Mouse (Mus musculus): ENCODE results near the gene Pomc. TPM values are rescaled to one million over a fixed set of nuclear protein-coding genes. Genes with fewer than 3 reads are reported as not detected.
"Not testable (repeated sequence)": the region's sequence is repeated elsewhere in the genome, so short reads cannot be mapped to it uniquely, and the experiment has no call there.

Gene Pomc
- polyA plus RNA-seq, 1 experiment from 2014 or later: 0.40 TPM

- ATAC-seq (no peak), DNase-seq (no peak)
- 73% methylated on average over 3 of the region's 3 CpGs for WGBS (ENCODE audit: insufficient replicate concordance)
- no peaks in the 10 kb centered on the region for H3K4me1 ChIP-seq (ENCODE audit: insufficient read depth)
- H3K9me3 ChIP-seq (ENCODE audit: low read length): no peaks in the 10 kb centered on the region
- no peak overlapping the region for H3K27ac ChIP-seq (ENCODE audit: low read depth)
- no peak overlapping the region for H3K4me3 ChIP-seq (ENCODE audit: low read depth, low read length)
- no peaks in the 10 kb centered on the region for H3K27me3 ChIP-seq (ENCODE audit: insufficient read depth, low read length)
- TF ChIP-seq CTCF (IDR thresholded peaks at IDR 0.05; ENCODE audit: low read depth): peak; percentile 21
- TF ChIP-seq EP300 (IDR thresholded peaks at IDR 0.05; ENCODE audit: low read depth): no peak
- no peak overlapping the region for H3K4me2 ChIP-seq (ENCODE audit: low read depth, low read length)
- no peaks in the 10 kb centered on the region for H3K36me3 ChIP-seq (replicated peaks; ENCODE audit: insufficient read depth, low read length)
- no peak overlapping the region for H3K9ac ChIP-seq (replicated peaks)
These were observed 25.9 kb upstream of the Pomc start for GRCm38 (mm10) chr12:3928841-3929240.

- not testable (repeated sequence) for H3K4me1 ChIP-seq (ENCODE audit: insufficient read depth); H3K9me3 ChIP-seq (ENCODE audit: low read length)
- 90% methylated on average over 28 of the region's 47 CpGs for whole genome bisulfite sequencing (ENCODE audit: insufficient replicate concordance)
These were observed 24.5 kb upstream of the Pomc start for GRCm38 (mm10) chr12:3930090-3930865.

GRCm38 (mm10) chr12:3942026-3942425, 12.7 kb upstream of the Pomc start:
- no peak overlapping the region for H3K4me2 ChIP-seq (ENCODE audit: low read depth, low read length)
- no peaks in the 10 kb centered on the region for H3K27me3 ChIP-seq (ENCODE audit: insufficient read depth, low read length)
- WGBS (ENCODE audit: insufficient replicate concordance): 56% methylated on average over 11 of the region's 11 CpGs
- no peak overlapping the region for H3K9ac ChIP-seq (replicated peaks)
- H3K27ac ChIP-seq (ENCODE audit: low read depth): no peak overlapping the region
- no peaks in the 10 kb centered on the region for H3K36me3 ChIP-seq (replicated peaks; ENCODE audit: insufficient read depth, low read length)
- no peak overlapping the region for H3K4me3 ChIP-seq (ENCODE audit: low read depth, low read length)
- TF ChIP-seq CTCF (IDR thresholded peaks at IDR 0.05; ENCODE audit: low read depth) (no peak), EP300 (IDR thresholded peaks at IDR 0.05; ENCODE audit: low read depth) (no peak)
- H3K4me1 ChIP-seq (ENCODE audit: insufficient read depth): no peaks in the 10 kb centered on the region
- H3K9me3 ChIP-seq (ENCODE audit: low read length): no peaks in the 10 kb centered on the region
- ATAC-seq (no peak), DNase-seq (no peak)

More at GRCm38 (mm10) chr12:3930090-3930865, 24.5 kb upstream of the Pomc start:
- not testable (repeated sequence) for H3K9ac ChIP-seq (replicated peaks); H3K27me3 ChIP-seq (ENCODE audit: insufficient read depth, low read length); H3K36me3 ChIP-seq (replicated peaks; ENCODE audit: insufficient read depth, low read length); H3K4me3 ChIP-seq (ENCODE audit: low read depth, low read length); H3K27ac ChIP-seq (ENCODE audit: low read depth); ATAC-seq; DNase-seq; H3K4me2 ChIP-seq (ENCODE audit: low read depth, low read length)

GRCm38 (mm10) chr12:3944454-3945073, 10.2 kb upstream of the Pomc start:
- H3K4me1 ChIP-seq (ENCODE audit: insufficient read depth): no peaks in the 10 kb centered on the region
- 57% methylated on average over 4 of the region's 4 CpGs for WGBS (ENCODE audit: insufficient replicate concordance)
- no peaks in the 10 kb centered on the region for H3K36me3 ChIP-seq (replicated peaks; ENCODE audit: insufficient read depth, low read length)
- ATAC-seq: no peak
- H3K27ac ChIP-seq (ENCODE audit: low read depth): no peak overlapping the region
- DNase-seq: no peak
- H3K9me3 ChIP-seq (ENCODE audit: low read length): no peaks in the 10 kb centered on the region
- no peak overlapping the region for H3K4me2 ChIP-seq (ENCODE audit: low read depth, low read length)
- H3K27me3 ChIP-seq (ENCODE audit: insufficient read depth, low read length): no peaks in the 10 kb centered on the region
- H3K4me3 ChIP-seq (ENCODE audit: low read depth, low read length): no peak overlapping the region
- no peak for TF ChIP-seq CTCF (IDR thresholded peaks at IDR 0.05; ENCODE audit: low read depth)
- TF ChIP-seq EP300 (IDR thresholded peaks at IDR 0.05; ENCODE audit: low read depth): no peak
- no peak overlapping the region for H3K9ac ChIP-seq (replicated peaks)

- no peak overlapping the region for H3K27ac ChIP-seq (ENCODE audit: low read depth)
These were observed 7.2 kb upstream of the Pomc start for GRCm38 (mm10) chr12:3947503-3947902.

GRCm38 (mm10) chr12:3955371-3955770, 620 bp downstream of the Pomc start:
- ATAC-seq (no peak), DNase-seq (no peak)
- H3K9ac ChIP-seq (replicated peaks): no peak overlapping the region
- H3K27ac ChIP-seq (ENCODE audit: low read depth): no peak overlapping the region
- no peaks in the 10 kb centered on the region for H3K9me3 ChIP-seq (ENCODE audit: low read length)
- H3K27me3 ChIP-seq (ENCODE audit: insufficient read depth, low read length): peaks cover 8% of the 10 kb centered on the region; the same call in 1 of the 2 replicates
- H3K4me2 ChIP-seq (ENCODE audit: low read depth, low read length): no peak overlapping the region
- TF ChIP-seq EP300 (IDR thresholded peaks at IDR 0.05; ENCODE audit: low read depth) (no peak), CTCF (IDR thresholded peaks at IDR 0.05; ENCODE audit: low read depth) (no peak)
- no peak overlapping the region for H3K4me3 ChIP-seq (ENCODE audit: low read depth, low read length)
- WGBS (ENCODE audit: insufficient replicate concordance): 28% methylated on average over 10 of the region's 10 CpGs
- H3K36me3 ChIP-seq (replicated peaks; ENCODE audit: insufficient read depth, low read length): no peaks in the 10 kb centered on the region
- H3K4me1 ChIP-seq (ENCODE audit: insufficient read depth): peaks cover 8% of the 10 kb centered on the region

More at GRCm38 (mm10) chr12:3947503-3947902, 7.2 kb upstream of the Pomc start:
- no peak for TF ChIP-seq EP300 (IDR thresholded peaks at IDR 0.05; ENCODE audit: low read depth)
- TF ChIP-seq CTCF (IDR thresholded peaks at IDR 0.05; ENCODE audit: low read depth): no peak
- Histone ChIP-seq H3K9ac (replicated peaks) (no peak overlapping the region), H3K4me2 (ENCODE audit: low read depth, low read length) (no peak overlapping the region), H3K4me1 (ENCODE audit: insufficient read depth) (no peaks in the 10 kb centered on the region), H3K4me3 (ENCODE audit: low read depth, low read length) (no peak overlapping the region), H3K27me3 (ENCODE audit: insufficient read depth, low read length) (no peaks in the 10 kb centered on the region), H3K36me3 (replicated peaks; ENCODE audit: insufficient read depth, low read length) (no peaks in the 10 kb centered on the region), H3K9me3 (ENCODE audit: low read length) (no peaks in the 10 kb centered on the region)
- 74% methylated on average over 6 of the region's 6 CpGs for WGBS (ENCODE audit: insufficient replicate concordance)
- DNase-seq: no peak
- no peak for ATAC-seq
